Mouse (Mus musculus): ENCODE measurements around the gene Cdk14.

Cdk14 gene

DNA sequence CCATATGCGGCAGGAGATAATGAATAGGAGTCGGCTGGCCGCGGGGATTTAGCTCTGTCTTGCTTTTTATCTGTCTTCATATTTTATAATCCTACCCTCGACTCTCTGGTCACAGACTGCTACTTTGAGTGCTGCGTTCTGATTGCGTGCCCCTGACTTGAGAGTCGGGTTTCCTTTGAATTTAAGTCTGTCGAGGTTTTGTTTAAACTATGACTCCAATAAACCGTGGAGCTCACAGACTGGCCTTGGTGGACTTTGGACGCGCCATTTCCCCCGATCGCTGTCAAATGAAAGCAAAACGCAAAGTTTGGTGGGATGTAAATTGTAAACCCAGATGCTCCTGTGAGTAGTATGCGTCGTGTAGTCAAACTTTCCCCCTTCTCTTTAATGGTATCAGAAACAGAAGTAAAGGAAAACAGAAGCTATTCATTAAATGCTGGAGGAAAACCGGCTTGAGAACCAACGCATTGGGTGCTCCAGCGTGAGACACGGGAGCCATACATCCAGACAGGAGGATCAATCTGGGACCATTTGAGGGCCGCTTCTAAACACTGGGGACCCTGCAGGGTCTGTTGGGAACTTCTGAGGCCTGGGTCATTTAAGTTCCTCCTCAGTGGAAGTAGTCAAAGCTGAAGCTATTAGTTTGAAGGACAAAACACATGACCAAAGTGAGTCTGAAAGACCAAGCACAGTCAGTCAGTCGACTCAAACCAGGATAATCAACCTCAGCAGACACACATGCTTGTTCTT is 661.6 kb downstream of the Cdk14 start:
- H3K27me3 ChIP-seq (ENCODE audit: insufficient read depth, low read length) = peaks cover 64% of the 10 kb centered on the region
- TF ChIP-seq NANOG (IDR thresholded peaks at IDR 0.05; ENCODE audit: borderline replicate concordance, low read length) = no peak
- no peak for TF ChIP-seq CTCF (conservative IDR thresholded peaks at IDR 0.05; ENCODE audit: low read length)
- no peak for TF ChIP-seq POU5F1 (IDR thresholded peaks at IDR 0.05; ENCODE audit: borderline replicate concordance, low read length)
- H3K4me3 ChIP-seq (replicated peaks; ENCODE audit: low read length) = peak overlapping the region; percentile 87
- no peaks in the 10 kb centered on the region for H3K36me3 ChIP-seq (ENCODE audit: insufficient read depth, low read length)
- H3K9me3 ChIP-seq (ENCODE audit: low read length) = no peaks in the 10 kb centered on the region
- peaks cover 24% of the 10 kb centered on the region for H3K4me1 ChIP-seq (replicated peaks; ENCODE audit: low read depth, low read length)

DNA sequence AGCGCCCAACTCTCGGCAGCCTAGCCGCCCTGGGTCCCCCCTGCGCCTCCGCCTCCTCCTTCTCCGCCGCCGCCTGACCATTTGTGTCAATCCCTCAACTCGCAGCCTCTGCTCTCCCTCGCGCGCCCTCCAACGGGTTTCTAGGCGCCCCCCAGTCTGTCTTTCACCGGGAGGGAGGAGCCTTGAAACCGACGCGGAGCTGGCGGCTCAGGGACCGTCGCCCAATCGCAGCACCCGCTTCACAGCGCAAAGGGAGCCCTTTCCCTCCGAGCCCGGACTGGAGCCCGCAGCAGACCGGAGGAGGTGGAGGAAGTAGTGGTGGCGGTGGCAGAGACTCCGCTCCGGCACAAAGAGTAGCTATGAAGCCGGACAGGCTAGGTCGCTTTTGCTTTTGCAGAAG is 662.2 kb downstream of the Cdk14 start, which contains the start of gene Fzd1:
Fzd1 (minus strand) TSS at position 134 of the 400 bp plus-strand sequence.
- no peaks in the 10 kb centered on the region for H3K9me3 ChIP-seq (ENCODE audit: low read length)
- TF ChIP-seq NANOG (IDR thresholded peaks at IDR 0.05; ENCODE audit: borderline replicate concordance, low read length) (no peak), POU5F1 (IDR thresholded peaks at IDR 0.05; ENCODE audit: borderline replicate concordance, low read length) (no peak), CTCF (conservative IDR thresholded peaks at IDR 0.05; ENCODE audit: low read length) (no peak)
- peaks cover 64% of the 10 kb centered on the region for H3K27me3 ChIP-seq (ENCODE audit: insufficient read depth, low read length)
- H3K4me1 ChIP-seq (replicated peaks; ENCODE audit: low read depth, low read length) = peaks cover 24% of the 10 kb centered on the region
- peak within 1 kb of the TSS; percentile 87 for H3K4me3 ChIP-seq (replicated peaks; ENCODE audit: low read length)
- H3K36me3 ChIP-seq (ENCODE audit: insufficient read depth, low read length) = no peaks in the 10 kb centered on the region

DNA sequence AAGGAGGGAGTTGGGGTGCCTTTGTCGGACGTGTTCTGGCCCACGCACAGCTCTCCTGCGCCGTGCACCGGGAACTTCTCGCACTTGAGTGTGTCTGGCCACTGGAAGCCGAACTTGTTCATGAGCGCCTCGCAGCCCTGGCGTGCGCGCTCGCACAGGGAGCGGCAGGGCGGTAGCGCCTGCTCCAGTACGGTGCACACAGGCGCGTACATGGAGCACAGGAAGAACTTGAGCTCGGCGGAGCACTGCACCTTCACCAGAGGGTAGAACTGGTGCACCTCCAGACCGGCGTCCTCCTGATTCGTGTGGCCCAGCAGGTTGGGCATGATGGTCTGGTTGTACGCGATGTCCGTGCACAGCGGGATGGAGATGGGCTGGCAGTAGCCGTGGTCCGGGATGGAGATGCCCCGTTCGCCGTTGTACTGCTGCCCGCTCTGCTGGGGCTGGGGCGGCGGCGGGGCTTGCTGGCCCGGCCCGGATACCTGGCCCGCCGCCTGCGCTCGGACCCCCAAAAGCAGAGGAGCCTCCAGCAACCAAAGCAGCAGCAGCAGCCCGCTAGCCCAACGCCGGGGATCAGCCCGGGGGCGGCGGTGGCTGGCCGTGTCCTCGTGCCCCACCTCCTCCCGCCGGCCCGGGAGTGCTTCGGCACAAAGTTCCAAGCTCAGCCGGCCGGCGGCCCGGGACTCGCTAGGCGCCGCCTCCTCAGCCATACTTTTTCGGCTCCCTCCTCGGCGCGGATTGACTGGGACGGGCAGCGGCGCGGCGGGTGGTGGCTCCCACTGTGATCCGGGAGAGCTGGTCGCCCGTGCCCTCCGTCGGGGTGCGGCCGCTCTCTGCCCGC is 663.0 kb downstream of the Cdk14 start:
- Histone ChIP-seq H3K36me3 (ENCODE audit: insufficient read depth, low read length) (no peaks in the 10 kb centered on the region), H3K4me3 (replicated peaks; ENCODE audit: low read length) (peak overlapping the region; percentile 87), H3K9me3 (ENCODE audit: low read length) (no peaks in the 10 kb centered on the region)

DNA sequence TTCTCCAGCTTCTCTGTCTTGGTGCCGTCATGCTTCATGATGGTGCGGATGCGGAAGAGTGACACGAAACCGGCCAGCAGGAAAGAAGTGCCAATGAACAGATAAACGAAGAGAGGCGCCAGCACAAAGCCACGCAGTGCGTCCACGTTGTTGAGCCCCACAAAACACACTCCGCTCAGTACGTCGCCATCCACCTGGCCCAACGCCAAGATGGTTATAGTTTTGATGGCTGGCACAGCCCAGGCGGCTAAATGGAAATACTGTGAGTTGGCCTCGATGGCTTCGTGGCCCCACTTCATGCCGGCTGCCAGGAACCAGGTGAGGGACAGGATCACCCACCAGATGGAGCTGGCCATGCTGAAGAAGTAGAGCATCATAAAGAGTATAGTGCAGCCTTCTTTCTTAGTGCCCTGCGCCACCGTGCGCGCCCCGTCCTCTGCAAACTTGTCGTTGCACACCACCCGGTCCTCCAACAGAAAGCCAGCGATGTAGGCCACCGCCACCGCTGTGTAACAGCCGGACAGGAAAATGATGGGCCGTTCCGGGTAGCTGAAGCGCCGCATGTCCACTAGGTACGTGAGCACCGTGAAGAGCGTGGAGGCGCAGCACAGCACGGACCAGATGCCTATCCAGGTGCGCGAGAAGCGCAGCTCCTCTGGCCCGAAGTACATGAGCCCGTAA is 664.0 kb downstream of the Cdk14 start:
- no peaks in the 10 kb centered on the region for H3K9me3 ChIP-seq (ENCODE audit: low read length)
- no peaks in the 10 kb centered on the region for H3K36me3 ChIP-seq (ENCODE audit: insufficient read depth, low read length)
- H3K4me3 ChIP-seq (replicated peaks; ENCODE audit: low read length) = peak overlapping the region; percentile 87
- peaks cover 24% of the 10 kb centered on the region for H3K4me1 ChIP-seq (replicated peaks; ENCODE audit: low read depth, low read length)
- H3K27me3 ChIP-seq (ENCODE audit: insufficient read depth, low read length) = peaks cover 64% of the 10 kb centered on the region
- TF ChIP-seq POU5F1 (IDR thresholded peaks at IDR 0.05; ENCODE audit: borderline replicate concordance, low read length) (no peak), NANOG (IDR thresholded peaks at IDR 0.05; ENCODE audit: borderline replicate concordance, low read length) (no peak), CTCF (conservative IDR thresholded peaks at IDR 0.05; ENCODE audit: low read length) (no peak)

More for the DNA sequence above, 663.0 kb downstream of the Cdk14 start:
- H3K4me1 ChIP-seq (replicated peaks; ENCODE audit: low read depth, low read length) = peaks cover 24% of the 10 kb centered on the region
- H3K27me3 ChIP-seq (ENCODE audit: insufficient read depth, low read length) = peaks cover 64% of the 10 kb centered on the region
- TF ChIP-seq NANOG (IDR thresholded peaks at IDR 0.05; ENCODE audit: borderline replicate concordance, low read length) (no peak), CTCF (conservative IDR thresholded peaks at IDR 0.05; ENCODE audit: low read length) (no peak), POU5F1 (IDR thresholded peaks at IDR 0.05; ENCODE audit: borderline replicate concordance, low read length) (no peak)

DNA sequence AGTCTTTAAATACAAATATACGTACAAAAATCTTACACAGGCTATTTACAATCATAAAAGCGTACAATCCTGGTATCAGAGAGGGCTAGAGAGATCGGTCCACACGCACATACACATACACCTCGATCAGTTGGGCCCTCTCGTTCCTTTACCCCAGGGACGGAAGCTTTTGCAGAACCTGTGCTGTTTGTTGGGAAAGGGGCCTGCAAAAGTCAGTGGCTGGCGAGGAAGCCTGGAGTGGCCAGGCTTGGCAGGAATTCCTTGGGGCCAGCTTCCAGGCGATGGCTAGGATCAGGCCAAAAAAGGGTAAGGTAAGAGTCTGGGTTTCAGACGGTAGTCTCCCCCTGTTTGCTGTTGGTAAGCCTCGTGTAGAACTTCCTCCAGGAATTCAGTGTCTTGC is 664.8 kb downstream of the Cdk14 start:
- no peak overlapping the region for H3K4me3 ChIP-seq (replicated peaks; ENCODE audit: low read length)
- TF ChIP-seq NANOG (IDR thresholded peaks at IDR 0.05; ENCODE audit: borderline replicate concordance, low read length) = no peak
- no peak for TF ChIP-seq POU5F1 (IDR thresholded peaks at IDR 0.05; ENCODE audit: borderline replicate concordance, low read length)
- no peak for TF ChIP-seq CTCF (conservative IDR thresholded peaks at IDR 0.05; ENCODE audit: low read length)
- no peaks in the 10 kb centered on the region for H3K9me3 ChIP-seq (ENCODE audit: low read length)
- no peaks in the 10 kb centered on the region for H3K36me3 ChIP-seq (ENCODE audit: insufficient read depth, low read length)
- H3K4me1 ChIP-seq (replicated peaks; ENCODE audit: low read depth, low read length) = peaks cover 24% of the 10 kb centered on the region
- peaks cover 60% of the 10 kb centered on the region for H3K27me3 ChIP-seq (ENCODE audit: insufficient read depth, low read length)

DNA sequence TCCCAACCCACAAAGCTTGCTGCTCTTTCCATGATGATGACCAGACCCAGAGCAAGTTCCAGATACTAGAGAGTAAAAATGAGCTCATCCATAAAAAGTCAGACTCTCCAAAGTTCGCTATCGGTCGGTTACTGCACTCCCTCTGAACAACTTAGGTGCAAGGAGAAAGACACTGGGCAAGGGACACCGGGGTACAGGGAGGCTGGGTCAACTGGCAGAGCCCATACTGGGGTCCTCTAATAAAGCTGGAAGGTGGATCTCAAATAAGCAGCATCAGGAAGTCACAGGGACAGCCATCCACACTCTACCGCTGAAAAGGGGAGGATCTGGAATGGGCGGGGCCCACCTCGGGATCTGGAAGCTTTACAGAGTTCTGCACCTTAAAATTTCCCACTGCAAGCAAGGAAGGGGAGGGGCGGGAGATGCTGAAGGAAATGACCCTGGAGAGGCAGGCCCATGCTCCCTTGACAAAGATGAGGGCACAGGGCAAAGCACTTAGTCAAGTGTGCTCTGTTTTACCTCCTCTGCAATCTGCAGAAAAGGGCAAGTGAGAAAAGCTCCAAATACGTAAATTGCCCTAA is 665.3 kb downstream of the Cdk14 start:
- Histone ChIP-seq H3K27me3 (ENCODE audit: insufficient read depth, low read length) (peaks cover 55% of the 10 kb centered on the region), H3K4me3 (replicated peaks; ENCODE audit: low read length) (no peak overlapping the region), H3K9me3 (ENCODE audit: low read length) (no peaks in the 10 kb centered on the region), H3K4me1 (replicated peaks; ENCODE audit: low read depth, low read length) (peaks cover 24% of the 10 kb centered on the region), H3K36me3 (ENCODE audit: insufficient read depth, low read length) (no peaks in the 10 kb centered on the region)
- TF ChIP-seq POU5F1 (IDR thresholded peaks at IDR 0.05; ENCODE audit: borderline replicate concordance, low read length) = no peak
- no peak for TF ChIP-seq NANOG (IDR thresholded peaks at IDR 0.05; ENCODE audit: borderline replicate concordance, low read length)
- TF ChIP-seq CTCF (conservative IDR thresholded peaks at IDR 0.05; ENCODE audit: low read length) = no peak

Measured in E14TG2a.4 (cell line).